Mouse (Mus musculus) heart, postnatal 0 days (tissue): ENCODE results near the gene Edar.

ENCODE experiments used
- CTCF ChIP-seq: IDR thresholded peaks from 2 replicates; pipeline ENCODE4 v1.5.1; 2016; ENCODE audit warnings: antibody characterized with exemption, control low read depth, low read depth
- EP300 ChIP-seq: IDR thresholded peaks from 2 replicates; pipeline ENCODE4 v1.6.1; 2016; ENCODE audit warnings: antibody characterized with exemption, low read depth

- TF ChIP-seq EP300 (no peak), CTCF (no peak)
These were observed 17.7 kb downstream of the Edar start for GRCm38 (mm10) chr10:58657731-58658130.
